In the genomic region with DNA sequence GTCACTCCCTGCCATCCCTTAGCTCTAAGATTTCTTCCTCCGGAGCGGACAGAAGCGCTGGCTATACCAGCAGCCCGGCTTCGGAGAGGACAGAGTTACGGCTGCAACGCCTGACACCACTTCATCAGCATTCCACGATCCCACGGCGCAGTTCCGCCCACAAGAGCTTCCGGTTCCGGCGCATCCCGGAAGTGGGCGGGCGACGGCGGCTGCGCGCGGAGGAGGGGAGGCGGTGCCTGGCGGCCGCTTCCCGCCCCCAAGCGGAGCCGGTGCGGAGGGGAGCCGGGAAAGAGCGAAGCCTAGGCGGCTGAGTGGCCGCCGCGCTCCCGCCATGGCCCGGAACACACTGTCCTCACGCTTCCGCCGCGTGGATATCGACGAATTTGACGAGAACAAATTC, we compare ENCODE assay signal across 8 mouse cellular contexts. TPM values are rescaled to one million over a fixed set of nuclear protein-coding genes. Genes with fewer than 3 reads are reported as not detected.
DNase-seq lines count a peak whose midpoint lies in the region; ATAC-seq and TF ChIP-seq lines count a peak whose summit lies in the region.

No protein-coding gene starts in this region.

- peak overlapping the region; percentile 72 for H3K4me2 ChIP-seq in embryonic facial prominence, embryonic 12.5 days (replicated peaks)
- H3K4me2 ChIP-seq in limb, embryonic 11.5 days (ENCODE audit: low read depth, severe bottlenecking): peak overlapping the region; percentile 86
- H3K4me2 ChIP-seq in midbrain, embryonic 13.5 days (replicated peaks): peak overlapping the region; percentile 99

- H3K27me3 ChIP-seq in embryonic facial prominence, embryonic 12.5 days: no peaks in the 10 kb centered on the region
- H3K27me3 ChIP-seq in limb, embryonic 11.5 days (ENCODE audit: control insufficient read depth, insufficient read depth, low read length): no peaks in the 10 kb centered on the region
- no peaks in the 10 kb centered on the region for H3K27me3 ChIP-seq in midbrain, embryonic 13.5 days
- no peaks in the 10 kb centered on the region for H3K27me3 ChIP-seq in small intestine, adult 2 months (ENCODE audit: control insufficient read depth, insufficient read depth, low read length)

- H3K36me3 ChIP-seq in embryonic facial prominence, embryonic 12.5 days: peaks cover 20% of the 10 kb centered on the region
- peaks cover 10% of the 10 kb centered on the region for H3K36me3 ChIP-seq in limb, embryonic 11.5 days (ENCODE audit: control insufficient read depth, insufficient read depth, low read length)
- H3K36me3 ChIP-seq in midbrain, embryonic 13.5 days: peaks cover 19% of the 10 kb centered on the region
- peaks cover 7% of the 10 kb centered on the region for H3K36me3 ChIP-seq in small intestine, adult 2 months (ENCODE audit: control insufficient read depth, insufficient read depth, low read length)

- no peaks in the 10 kb centered on the region for H3K9me3 ChIP-seq in embryonic facial prominence, embryonic 12.5 days
- no peaks in the 10 kb centered on the region for H3K9me3 ChIP-seq in limb, embryonic 11.5 days (ENCODE audit: control insufficient read depth, low read length)
- no peaks in the 10 kb centered on the region for H3K9me3 ChIP-seq in midbrain, embryonic 13.5 days

- TF ChIP-seq POLR2A in small intestine, adult 2 months (IDR thresholded peaks at IDR 0.05; ENCODE audit: low read depth, low read length): peak; percentile 65; the same call in 1 of the 2 replicates

- DNase-seq in 3T3-L1 (ENCODE audit: low read depth, low spot score): peak; percentile 92
- DNase-seq in adrenal gland, postnatal 36 days: peak; percentile 97
- peak; percentile 96 for DNase-seq in heart, adult 18-20 months
- DNase-seq in kidney, adult 18-20 months: peak; percentile 95
- DNase-seq in limb, embryonic 11.5 days (ENCODE audit: low spot score): peak; percentile 95

- peak overlapping the region; percentile 91 for H3K9ac ChIP-seq in embryonic facial prominence, embryonic 12.5 days
- H3K9ac ChIP-seq in limb, embryonic 11.5 days (ENCODE audit: low read length): peak overlapping the region; percentile 90
- H3K9ac ChIP-seq in midbrain, embryonic 13.5 days (replicated peaks): peak overlapping the region; percentile 93

- peak overlapping the region; percentile 82 for H3K4me3 ChIP-seq in embryonic facial prominence, embryonic 12.5 days
- peak overlapping the region; percentile 92 for H3K4me3 ChIP-seq in limb, embryonic 11.5 days (ENCODE audit: low read depth, low read length)
- peak overlapping the region; percentile 97 for H3K4me3 ChIP-seq in midbrain, embryonic 13.5 days (replicated peaks)
- H3K4me3 ChIP-seq in small intestine, adult 2 months (ENCODE audit: low read depth, low read length): peak overlapping the region; percentile 93

- peak overlapping the region; percentile 94 for H3K27ac ChIP-seq in embryonic facial prominence, embryonic 12.5 days
- H3K27ac ChIP-seq in limb, embryonic 11.5 days (replicated peaks; ENCODE audit: low read depth, low read length): peak overlapping the region; percentile 66
- H3K27ac ChIP-seq in midbrain, embryonic 13.5 days: peak overlapping the region; percentile 86
- peak overlapping the region; percentile 90 for H3K27ac ChIP-seq in small intestine, adult 2 months (ENCODE audit: insufficient read depth, low read depth, low read length)

- WGBS in embryonic facial prominence, embryonic 12.5 days: under 1% methylated on average over 44 of the region's 44 CpGs
- WGBS in limb, embryonic 11.5 days: 0% methylated on average over 44 of the region's 44 CpGs
- 0% methylated on average over 43 of the region's 44 CpGs for WGBS in midbrain, embryonic 13.5 days
- under 1% methylated on average over 32 of the region's 44 CpGs for WGBS in small intestine, adult 2 months

- peak; percentile 82 for ATAC-seq in embryonic facial prominence, embryonic 12.5 days (ENCODE audit: insufficient number of reproducible peaks, insufficient read depth, low FRiP score, low TSS enrichment)
- peak; percentile 75 for ATAC-seq in limb, embryonic 11.5 days (ENCODE audit: insufficient number of reproducible peaks, low FRiP score, low TSS enrichment, low read depth)
- ATAC-seq in midbrain, embryonic 13.5 days: peak; percentile 90

- H3K4me1 ChIP-seq in embryonic facial prominence, embryonic 12.5 days: peaks cover 36% of the 10 kb centered on the region
- H3K4me1 ChIP-seq in limb, embryonic 11.5 days (ENCODE audit: control insufficient read depth, insufficient read depth, low read length): peaks cover 20% of the 10 kb centered on the region
- peaks cover 59% of the 10 kb centered on the region for H3K4me1 ChIP-seq in midbrain, embryonic 13.5 days (replicated peaks)
- peaks cover 12% of the 10 kb centered on the region; the same call in 1 of the 2 replicates for H3K4me1 ChIP-seq in small intestine, adult 2 months (ENCODE audit: control insufficient read depth, insufficient read depth, insufficient read length, low read length)

- no peak for TF ChIP-seq CTCF in small intestine, adult 2 months (IDR thresholded peaks at IDR 0.05; ENCODE audit: extremely low read depth, insufficient read length, insufficient replicate concordance, low read depth, low read length)

RNA-seq across cellular contexts. Expression of gene Rpl35, which starts 2.4 kb away (rescaled TPM):
- total RNA-seq in adrenal gland, postnatal 36 days (2021): 100 to 1,000 TPM; 461 to 462 TPM
- 1,101 and 1,116 TPM in 2 replicates for polyA plus RNA-seq in embryonic facial prominence, embryonic 12.5 days (2016; fragmentation: Nextera tagmentation; extraction: Ambion mirVana)
- total RNA-seq in heart, adult 18-20 months (2021): 100 to 1,000 TPM; 336 to 368 TPM
- 1,159 and 1,170 TPM in 2 replicates for polyA plus RNA-seq in limb, embryonic 11.5 days (2014; fragmentation: Nextera tagmentation; extraction: Ambion mirVana)
- 740 and 763 TPM in 2 replicates for polyA plus RNA-seq in midbrain, embryonic 13.5 days (2015; fragmentation: Nextera tagmentation; extraction: Ambion mirVana)
- 34.0 and 67.2 TPM in 2 replicates for polyA plus RNA-seq in small intestine, adult 2 months (2012; rRNA removed)

RNA-seq across cellular contexts. Expression of gene Arpc5l, which starts 2.7 kb away (rescaled TPM):
- 10 to 100 TPM; 79.8 TPM for total RNA-seq in adrenal gland, postnatal 36 days (2021)
- polyA plus RNA-seq in embryonic facial prominence, embryonic 12.5 days (2016; fragmentation: Nextera tagmentation; extraction: Ambion mirVana): 120 and 122 TPM in 2 replicates
- 100 to 1,000 TPM in 1 of 2 experiments, 10 to 100 TPM in 1; 96.6 to 115 TPM for total RNA-seq in heart, adult 18-20 months (2021)
- 106 and 115 TPM in 2 replicates for polyA plus RNA-seq in limb, embryonic 11.5 days (2014; fragmentation: Nextera tagmentation; extraction: Ambion mirVana)
- polyA plus RNA-seq in midbrain, embryonic 13.5 days (2015; fragmentation: Nextera tagmentation; extraction: Ambion mirVana): 122 and 132 TPM in 2 replicates
- 22.8 and 23.5 TPM in 2 replicates for polyA plus RNA-seq in small intestine, adult 2 months (2012; rRNA removed)

RNA-seq across cellular contexts. Expression of gene Wdr38, which starts 10.6 kb away (rescaled TPM):
- total RNA-seq in adrenal gland, postnatal 36 days (2021): under 1 TPM; 0.33 to 0.46 TPM
- polyA plus RNA-seq in embryonic facial prominence, embryonic 12.5 days (2016; fragmentation: Nextera tagmentation; extraction: Ambion mirVana): 1.9 and 2.1 TPM in 2 replicates
- under 1 TPM in 1 of 2 experiments, not detected in 1; 0.18 TPM for total RNA-seq in heart, adult 18-20 months (2021)
- 1.1 and 1.7 TPM in 2 replicates for polyA plus RNA-seq in limb, embryonic 11.5 days (2014; fragmentation: Nextera tagmentation; extraction: Ambion mirVana)
- polyA plus RNA-seq in midbrain, embryonic 13.5 days (2015; fragmentation: Nextera tagmentation; extraction: Ambion mirVana): 1.6 and 1.8 TPM in 2 replicates
- 0.13 TPM in 2 replicates for polyA plus RNA-seq in small intestine, adult 2 months (2012; rRNA removed)

RNA-seq across cellular contexts. Expression of gene Golga1, which starts 57.5 kb away (rescaled TPM):
- 10 to 100 TPM; 20.9 to 26.9 TPM for total RNA-seq in adrenal gland, postnatal 36 days (2021)
- 29.8 and 30.4 TPM in 2 replicates for polyA plus RNA-seq in embryonic facial prominence, embryonic 12.5 days (2016; fragmentation: Nextera tagmentation; extraction: Ambion mirVana)
- 10 to 100 TPM; 14.2 to 16.0 TPM for total RNA-seq in heart, adult 18-20 months (2021)
- 30.2 and 33.4 TPM in 2 replicates for polyA plus RNA-seq in limb, embryonic 11.5 days (2014; fragmentation: Nextera tagmentation; extraction: Ambion mirVana)
- 36.1 and 38.5 TPM in 2 replicates for polyA plus RNA-seq in midbrain, embryonic 13.5 days (2015; fragmentation: Nextera tagmentation; extraction: Ambion mirVana)
- polyA plus RNA-seq in small intestine, adult 2 months (2012; rRNA removed): 5.2 and 10.4 TPM in 2 replicates

Comparison
In these comparisons a context has a peak if more than half of its experiments do, and no peak if none do; other contexts are left out.
1. Peak in every context shown above with its lines: DNase-seq, ATAC-seq, H3K4me3 ChIP-seq and H3K27ac ChIP-seq.
2. RNA of gene Rpl35, which starts 2.4 kb away (polyA plus RNA-seq): 1,159 to 1,170 TPM in limb, embryonic 11.5 days, 1,101 to 1,116 TPM in embryonic facial prominence, embryonic 12.5 days and 740 to 763 TPM in midbrain, embryonic 13.5 days; 34.0 to 67.2 TPM in small intestine, adult 2 months; every median in the first group is over 10 times any median in the second.